Mouse (Mus musculus) cortical plate, adult 2 months (tissue): ENCODE results near the gene Mesp2.

Experiments used
- CTCF ChIP-seq: fragments of 200-500 bp; IDR thresholded peaks from 2 replicates; pipeline ENCODE4 v1.5.1; 2011; ENCODE audit warnings: mild to moderate bottlenecking, control low read depth, low read length; ENCODE audit not compliant: insufficient read depth; ENCODE audit errors: extremely low read depth
- POLR2A ChIP-seq: fragments of 200-500 bp; IDR thresholded peaks from 2 replicates; pipeline ENCODE4 v1.6.1; 2011; ENCODE audit warnings: mild to moderate bottlenecking, low read length, control low read depth; ENCODE audit not compliant: insufficient read depth; ENCODE audit errors: extremely low read depth

DNA sequence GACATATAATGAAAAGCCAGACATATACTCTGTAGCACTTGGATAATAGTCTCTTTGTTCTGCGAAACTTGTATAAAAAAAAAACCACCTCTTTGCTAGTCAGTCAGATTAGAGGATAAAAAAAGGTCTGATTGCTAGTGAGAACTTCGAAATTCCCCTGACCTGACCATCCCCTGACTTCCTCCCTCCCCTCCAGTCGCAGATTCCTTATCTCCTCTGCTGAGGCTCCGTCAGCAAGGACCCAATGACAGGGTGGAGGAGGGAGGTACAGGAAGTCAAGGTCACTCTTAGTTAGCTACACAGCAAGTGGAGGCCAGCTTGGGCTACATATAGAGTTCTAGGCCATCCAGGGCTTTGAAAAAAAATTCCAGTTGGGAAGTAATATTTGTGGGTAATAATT lies 9.0 kb downstream of the Mesp2 start:
- TF ChIP-seq CTCF (no peak), POLR2A (no peak)
